Mouse (Mus musculus) adrenal gland, postnatal 36 days (tissue): ENCODE measurements around the gene Tnfrsf14. TPM values are rescaled to one million over a fixed set of nuclear protein-coding genes. Genes with fewer than 3 reads are reported as not detected.

Experiments
- DNase-seq, 2 experiments: peaks; one replicate each; pipeline ENCODE4 v3.0.0; 2021; ENCODE audit warnings: mixed read lengths in 1 of 2
- total RNA-seq, 2 experiments: library from RNA; stranded (reverse); gene quantifications; 2 replicates each; pipeline ENCODE4 v1.2.3; 2021

Tnfrsf14 gene
- total RNA-seq, 2 experiments from 2014 or later, result 6.7 to 7.2 TPM

DNA sequence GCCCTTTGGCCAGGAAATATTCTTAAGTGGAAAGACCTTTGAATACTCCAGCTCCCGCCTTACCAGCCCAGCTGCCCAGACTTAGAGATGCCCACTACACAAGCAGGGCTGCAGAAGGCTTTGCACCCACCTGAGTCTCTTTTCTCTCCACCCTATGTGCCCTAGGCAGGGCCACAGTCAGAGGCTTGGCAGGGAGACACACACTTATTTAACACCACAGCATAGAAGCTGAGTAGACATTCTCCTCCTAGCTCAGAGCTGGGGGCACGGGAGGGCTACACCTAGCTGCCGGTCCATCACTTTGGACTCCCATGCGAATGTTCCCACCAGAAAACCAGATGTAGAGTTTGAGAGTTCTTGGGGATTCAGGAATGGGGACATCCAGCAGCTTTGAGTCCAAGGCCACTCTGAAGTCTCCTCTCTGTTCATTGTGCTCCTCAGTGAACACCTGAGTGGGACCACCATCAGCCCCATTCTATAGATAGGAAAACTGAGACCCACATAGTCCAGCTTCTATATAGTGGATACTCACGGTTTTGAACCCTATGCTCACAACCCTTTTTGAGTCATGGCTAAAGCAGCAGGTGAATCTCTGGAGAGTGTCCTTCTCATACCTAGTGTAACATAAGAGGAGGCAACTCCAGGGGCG, 20.7 kb upstream of the Tnfrsf14 start:
- no peak for DNase-seq

DNA sequence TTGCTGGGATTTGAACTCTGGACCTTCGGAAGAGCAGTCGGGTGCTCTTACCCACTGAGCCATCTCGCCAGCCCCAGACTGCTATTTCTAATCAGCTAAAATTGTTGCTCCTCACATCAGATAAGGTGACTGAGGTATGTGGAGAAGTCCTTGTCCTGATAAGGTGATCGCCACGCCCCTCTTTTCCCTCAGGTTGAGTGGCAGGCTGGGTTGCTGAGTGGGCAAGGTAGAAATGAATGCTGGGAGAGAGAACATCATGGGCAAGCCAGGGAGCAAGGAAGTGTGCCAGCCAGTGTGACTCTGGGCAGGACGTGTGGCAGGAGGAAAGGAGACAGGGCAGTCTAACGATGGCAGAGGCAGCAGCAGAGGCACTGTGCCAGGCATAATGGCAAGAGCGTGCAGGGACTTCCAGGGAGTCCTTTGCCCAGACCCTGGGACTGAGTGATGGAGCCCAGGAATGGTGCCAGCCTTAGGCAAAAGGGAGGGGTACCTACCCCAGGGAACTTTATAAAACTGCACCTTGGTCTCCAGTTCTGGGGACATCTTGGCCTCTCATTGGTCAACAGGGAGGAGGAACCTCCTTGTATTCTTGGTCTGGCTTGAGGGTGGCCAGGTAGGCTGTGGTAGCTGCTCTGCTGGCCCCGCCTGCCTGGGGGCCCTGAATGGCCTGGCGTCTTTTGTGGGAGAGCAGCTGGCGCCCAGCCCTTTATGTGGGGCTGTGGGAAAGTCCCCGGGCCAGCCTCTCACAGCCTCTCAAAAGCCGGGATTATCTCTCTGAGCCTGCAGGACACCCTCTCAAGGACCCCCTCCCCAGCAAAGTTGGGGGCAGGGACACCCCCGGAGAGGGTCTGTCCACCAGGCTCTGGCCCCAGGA, 19.9 kb upstream of the Tnfrsf14 start:
- no peak for DNase-seq

GRCm38 (mm10) chr4:154946319-154946718, 18.0 kb upstream of the Tnfrsf14 start:
- peak; percentile 79 to 81 for DNase-seq

DNA sequence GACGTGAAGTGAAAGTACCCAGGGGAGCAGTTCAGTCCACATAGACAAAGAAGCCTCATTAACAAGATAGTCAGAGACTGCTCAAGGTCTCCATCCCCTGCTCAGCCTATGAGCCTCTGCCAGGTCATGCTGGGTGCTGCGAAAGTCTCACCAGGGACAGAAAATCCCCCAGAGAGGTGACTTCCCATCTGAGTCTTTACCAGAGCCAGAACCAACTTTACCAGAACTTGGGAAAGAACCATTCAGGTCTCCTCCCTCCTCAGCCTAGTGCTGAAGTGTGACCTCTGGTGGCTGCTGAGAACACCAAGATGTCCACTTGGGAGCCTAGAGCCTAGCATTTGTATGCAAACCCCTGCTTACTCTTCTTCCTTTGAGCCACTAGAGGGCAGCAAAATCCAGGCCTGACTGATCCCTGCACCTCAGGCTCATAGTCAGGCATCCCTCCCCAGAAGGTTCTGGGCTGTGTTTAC, 15.8 kb upstream of the Tnfrsf14 start:
- peak; percentile 76 to 87 for DNase-seq

GRCm38 (mm10) chr4:154943323-154944039, 15.1 kb upstream of the Tnfrsf14 start:
- no peak for DNase-seq

GRCm38 (mm10) chr4:154942632-154943322, 14.4 kb upstream of the Tnfrsf14 start:
- DNase-seq, result no peak

DNA sequence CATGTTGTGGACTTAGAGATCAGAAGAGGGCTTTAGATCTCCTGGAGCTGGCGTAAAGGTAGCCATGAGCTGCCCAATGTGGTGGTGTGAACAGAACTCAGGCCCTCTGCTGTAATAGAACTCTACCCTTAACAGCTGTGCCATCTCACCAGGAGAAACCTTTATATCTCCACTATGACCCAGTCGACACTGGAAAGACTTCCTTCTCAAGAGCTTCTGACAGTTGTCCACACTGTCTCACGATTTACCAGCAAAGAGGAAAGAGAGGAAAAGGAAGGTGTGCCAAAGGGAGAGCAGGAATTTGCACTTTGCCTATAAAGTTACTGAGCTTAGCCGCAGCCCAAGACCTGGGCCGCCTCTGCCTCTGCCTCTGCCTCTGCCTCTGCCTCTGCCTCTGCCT, 13.5 kb upstream of the Tnfrsf14 start:
- no peak for DNase-seq

- DNase-seq, result no peak
These were observed 11.8 kb upstream of the Tnfrsf14 start for GRCm38 (mm10) chr4:154940156-154940555.

DNA sequence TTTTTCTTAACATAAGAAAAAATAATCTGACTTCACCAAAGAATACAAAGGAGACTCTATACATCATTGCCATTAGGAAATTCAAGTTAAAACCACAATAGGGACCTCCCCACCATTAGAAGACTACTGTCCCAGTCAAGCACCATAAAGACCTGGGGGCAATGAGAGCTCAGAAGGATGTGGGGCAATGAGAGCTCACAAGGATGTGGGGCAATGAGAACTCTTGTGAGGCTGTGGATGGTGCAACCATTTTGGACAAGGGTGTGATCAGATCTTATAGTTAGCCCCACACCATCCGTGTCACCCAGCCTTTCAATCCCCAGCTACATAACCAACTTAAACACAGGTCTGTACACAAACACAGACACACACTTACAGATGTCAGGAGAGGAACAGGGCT, 9.4 kb upstream of the Tnfrsf14 start:
- DNase-seq, result no peak

- DNase-seq, result no peak
These were observed 8.3 kb upstream of the Tnfrsf14 start for GRCm38 (mm10) chr4:154936542-154937255.

GRCm38 (mm10) chr4:154935788-154936187, 7.4 kb upstream of the Tnfrsf14 start:
- DNase-seq, result no peak

DNA sequence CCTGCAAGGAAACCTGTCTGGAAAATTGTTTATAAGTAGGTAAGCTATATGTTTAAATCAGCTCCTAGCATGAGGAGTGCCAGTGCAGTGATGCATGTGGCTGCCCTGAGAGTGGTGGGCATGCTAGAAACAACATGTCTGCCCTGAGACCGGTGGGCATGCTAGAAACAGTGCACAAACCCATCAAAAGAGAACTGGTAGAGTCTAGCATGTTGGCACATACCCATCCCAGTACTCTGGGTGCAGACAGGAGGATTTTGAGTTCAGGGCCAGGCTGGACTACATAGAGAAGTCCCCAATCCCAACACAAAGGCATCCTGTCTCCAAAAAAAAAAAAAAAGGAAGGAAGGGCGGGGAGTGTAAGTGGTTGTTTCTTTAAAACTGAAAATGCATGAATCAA, 6.4 kb upstream of the Tnfrsf14 start:
- DNase-seq, result no peak

GRCm38 (mm10) chr4:154933306-154933907, 5.0 kb upstream of the Tnfrsf14 start:
- peak; percentile 32 to 56 for DNase-seq

DNA sequence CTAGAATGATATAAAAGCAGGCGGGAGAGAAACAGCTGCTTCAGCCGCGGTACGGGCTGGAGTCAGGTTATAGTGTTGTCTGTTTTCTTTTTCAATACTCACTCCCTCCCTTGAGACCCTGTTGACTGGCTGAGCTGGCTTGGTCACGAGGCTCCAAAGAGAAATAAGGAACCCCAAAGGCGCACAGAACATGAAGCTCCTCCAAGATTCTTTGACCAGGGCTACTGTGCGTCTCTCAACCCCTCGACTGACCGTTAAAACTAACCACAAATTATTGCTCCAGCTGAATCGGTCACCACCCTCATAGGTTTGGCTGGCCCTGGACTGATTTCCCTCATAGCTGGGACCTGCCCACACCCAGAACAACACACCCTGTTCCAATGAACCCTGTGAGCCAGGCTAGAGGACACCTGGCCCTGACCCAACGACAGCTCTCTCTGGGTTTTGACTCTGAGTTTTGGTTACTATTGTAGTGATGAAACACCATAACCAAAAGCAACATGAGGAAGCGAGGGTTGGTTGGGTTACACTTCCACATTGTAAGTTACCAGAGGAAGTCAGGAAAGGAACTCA, 811 bp upstream of the Tnfrsf14 start:
- peak; percentile 33 to 47 for DNase-seq

DNA sequence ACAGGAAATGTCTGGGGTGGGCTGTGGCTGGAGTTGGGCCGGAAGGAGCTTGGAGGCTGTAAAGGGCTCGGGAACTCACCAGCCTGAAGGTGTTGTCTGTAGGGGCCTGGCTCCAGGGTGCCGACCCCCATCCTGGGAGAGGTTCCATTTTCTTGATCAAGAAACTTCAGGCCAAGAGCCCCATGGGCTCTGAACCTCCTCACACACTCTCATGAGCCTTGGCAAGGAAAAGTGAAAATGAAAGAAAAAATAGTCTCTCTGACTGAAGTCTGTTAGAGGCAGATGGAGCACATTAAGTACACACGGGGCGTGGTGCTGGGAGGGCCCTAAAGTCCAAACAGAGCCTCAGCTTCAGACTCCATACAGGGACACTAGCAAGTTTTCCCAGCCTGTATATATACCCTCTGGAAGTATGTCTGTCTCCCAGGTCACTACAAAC, 445 bp downstream of the Tnfrsf14 start:
- DNase-seq, result peak in 1 of 2 experiments; percentile 47

- DNase-seq, result no peak
These were observed 1.1 kb downstream of the Tnfrsf14 start for GRCm38 (mm10) chr4:154926969-154927898.

- DNase-seq, result peak in 1 of 2 experiments; percentile 22
These were observed 3.0 kb downstream of the Tnfrsf14 start for GRCm38 (mm10) chr4:154925413-154925812.

DNA sequence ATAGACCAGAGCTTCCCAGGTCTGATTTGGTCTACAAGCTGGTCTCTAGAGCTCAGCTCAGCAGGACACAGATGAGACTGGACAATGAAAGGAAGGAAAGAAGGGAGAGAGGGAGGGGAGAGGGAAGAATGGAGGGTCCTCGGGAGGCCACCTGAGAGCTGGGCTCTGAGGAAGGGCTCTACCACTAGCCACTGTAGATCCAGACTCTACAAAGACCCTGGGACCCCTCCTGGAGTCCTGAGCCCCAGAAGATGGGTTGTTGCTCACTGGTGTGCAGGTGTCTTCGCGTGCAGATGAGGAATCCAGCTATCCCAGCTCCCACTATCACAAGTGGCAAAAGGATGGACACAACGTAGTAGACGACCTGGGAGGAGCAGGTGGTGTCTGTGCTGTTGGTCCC, 5.4 kb downstream of the Tnfrsf14 start:
- no peak for DNase-seq

DNA sequence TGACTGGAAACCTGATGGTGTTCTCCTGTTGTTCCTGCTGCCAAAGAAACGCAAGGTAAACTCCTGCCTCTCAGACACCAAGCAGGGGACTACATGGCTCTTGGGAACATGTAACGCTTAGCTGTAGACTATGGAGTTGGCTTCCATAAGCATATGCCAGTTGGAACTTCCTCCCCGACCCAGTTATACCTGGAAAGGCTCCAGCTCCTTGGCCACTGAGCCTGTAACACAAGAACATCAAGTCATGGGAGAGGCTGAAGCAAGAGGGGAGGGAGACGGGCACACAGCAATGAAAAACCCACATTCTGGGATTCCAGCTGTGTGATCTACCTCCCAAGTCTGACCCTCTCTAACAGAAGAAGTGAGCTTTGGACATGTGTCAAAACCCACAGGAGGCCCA, 6.1 kb downstream of the Tnfrsf14 start:
- DNase-seq, result no peak
